Mouse (Mus musculus) spleen, adult 2 months (tissue): Measurements from ENCODE around the gene Gm6793. TPM values are rescaled to one million over a fixed set of nuclear protein-coding genes. Genes with fewer than 3 reads are reported as not detected.
A peak's percentile ranks its signal among the peaks of the same experiment; 100 is the strongest.

Experiments used
- DNase-seq, 2 experiments: peaks; one replicate each; pipeline versions ENCODE4 v3.0.0 to v3.0.0-alpha.2; 2012 to 2021; ENCODE audit warnings: low spot score in 2 of 2, low read depth in 1 of 2
- H3K27ac ChIP-seq: fragments of 200-500 bp; 2 replicates; pipeline ENCODE4 v1.5.1; 2012; ENCODE audit warnings: low read length, inconsistent platforms; ENCODE audit not compliant: insufficient read depth
- H3K27me3 ChIP-seq: fragments of 200-500 bp; 2 replicates; pipeline ENCODE4 v1.6.1; 2012; ENCODE audit warnings: mild to moderate bottlenecking, moderate library complexity, low read length, inconsistent platforms; ENCODE audit not compliant: control insufficient read depth, insufficient read depth
- H3K36me3 ChIP-seq: fragments of 200-500 bp; 2 replicates; pipeline ENCODE4 v1.6.1; 2012; ENCODE audit warnings: mild to moderate bottlenecking, low read length, inconsistent platforms; ENCODE audit not compliant: control insufficient read depth, insufficient read depth
- H3K4me1 ChIP-seq: fragments of 200-500 bp; 2 replicates; pipeline ENCODE4 v1.6.1; 2011; ENCODE audit warnings: inconsistent platforms; ENCODE audit not compliant: control insufficient read depth, insufficient read depth, insufficient read length
- H3K4me3 ChIP-seq: fragments of 200-500 bp; 2 replicates; pipeline ENCODE4 v1.5.1; 2011; ENCODE audit warnings: mild to moderate bottlenecking, inconsistent platforms; ENCODE audit not compliant: insufficient read depth, insufficient read length; ENCODE audit errors: extremely low read depth
- CTCF ChIP-seq: fragments of 200-500 bp; IDR thresholded peaks from 2 replicates; pipeline ENCODE4 v1.5.1; 2011; ENCODE audit warnings: mild to moderate bottlenecking, inconsistent platforms; ENCODE audit not compliant: insufficient read depth, insufficient read length, insufficient replicate concordance; ENCODE audit errors: extremely low read depth
- POLR2A ChIP-seq: fragments of 200-500 bp; IDR thresholded peaks from 2 replicates; pipeline ENCODE4 v1.6.1; 2011; ENCODE audit warnings: low read depth, low read length, inconsistent platforms
- WGBS: fragments of 180-500 bp; shearing (Covaris S2); methylation state at CpG from one replicate; pipeline ENCODE4 v1.1.7; 2018; 5-methylcytosine and 5-hydroxymethylcytosine counted together
- polyA plus RNA-seq: library from polyadenylated mRNA; depleted of rRNA; stranded (reverse); fragments of >200 nt; gene quantifications from 2 replicates; pipeline ENCODE4 v1.2.3, GENCODE M21; 2012; rRNA removed

Gene Gm6793
- not detected in 2 replicates for polyA plus RNA-seq

DNA sequence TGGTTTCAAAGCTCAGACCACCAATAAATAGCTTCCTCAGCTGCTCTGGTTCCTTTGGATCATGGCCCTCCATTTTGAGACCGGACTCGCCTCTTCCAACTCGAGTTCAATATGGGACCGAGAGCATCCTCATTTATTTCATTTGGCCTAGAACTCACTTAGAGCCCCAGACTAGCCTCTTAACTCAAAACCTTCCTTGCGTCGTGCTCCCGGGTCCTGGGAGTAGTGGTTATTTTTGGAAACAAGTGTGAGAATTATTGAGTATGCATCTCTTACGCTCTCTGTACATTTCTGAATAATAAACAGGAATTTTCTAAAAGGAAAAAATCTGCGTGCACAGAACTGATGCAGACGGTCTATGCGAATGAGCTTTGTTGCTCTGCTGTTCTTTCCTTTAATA is at the start of gene Gm6793:
Gene Gm6793 (minus strand): TSS at position 101 of the 400 bp plus-strand sequence.
- Histone ChIP-seq H3K27ac (no peak within 1 kb of the TSS), H3K27me3 (no peaks in the 10 kb centered on the region), H3K36me3 (peaks cover 17% of the 10 kb centered on the region), H3K4me1 (peaks cover 8% of the 10 kb centered on the region; the same call in 1 of the 2 replicates), H3K4me3 (no peak within 1 kb of the TSS; the same call in 1 of the 2 replicates)
- no peak for DNase-seq
- WGBS, result 96% methylated on average over 11 of the region's 11 CpGs
- TF ChIP-seq POLR2A (no peak), CTCF (no peak)

DNA sequence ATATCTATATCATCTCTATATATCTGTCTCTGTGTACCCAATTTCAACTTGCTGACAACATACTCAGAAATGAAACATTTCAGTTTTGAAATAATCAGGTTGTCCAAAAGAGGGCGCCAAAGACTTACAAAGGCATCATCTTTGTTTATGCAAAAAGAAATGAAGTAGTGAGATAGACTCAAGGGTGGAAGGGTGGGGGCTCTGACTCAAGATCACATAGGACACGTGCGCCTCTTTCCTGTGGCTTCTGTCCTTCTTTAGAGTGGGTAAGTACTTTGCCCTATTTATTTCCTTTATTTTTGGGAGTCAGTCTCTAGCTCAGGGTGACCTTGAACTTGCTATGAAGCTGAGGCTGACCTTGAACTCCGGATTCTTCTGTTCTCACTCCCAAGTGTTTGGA is 46.5 kb upstream of the Gm6793 start:
- no peak for DNase-seq
- TF ChIP-seq CTCF (no peak), POLR2A (no peak)
- H3K36me3 ChIP-seq, result no peaks in the 10 kb centered on the region
- H3K4me1 ChIP-seq, result no peaks in the 10 kb centered on the region
- no peaks in the 10 kb centered on the region for H3K27me3 ChIP-seq
- no peak overlapping the region for H3K27ac ChIP-seq
- WGBS, result 28% methylated on average over 4 of the region's 4 CpGs
- no peak overlapping the region for H3K4me3 ChIP-seq

DNA sequence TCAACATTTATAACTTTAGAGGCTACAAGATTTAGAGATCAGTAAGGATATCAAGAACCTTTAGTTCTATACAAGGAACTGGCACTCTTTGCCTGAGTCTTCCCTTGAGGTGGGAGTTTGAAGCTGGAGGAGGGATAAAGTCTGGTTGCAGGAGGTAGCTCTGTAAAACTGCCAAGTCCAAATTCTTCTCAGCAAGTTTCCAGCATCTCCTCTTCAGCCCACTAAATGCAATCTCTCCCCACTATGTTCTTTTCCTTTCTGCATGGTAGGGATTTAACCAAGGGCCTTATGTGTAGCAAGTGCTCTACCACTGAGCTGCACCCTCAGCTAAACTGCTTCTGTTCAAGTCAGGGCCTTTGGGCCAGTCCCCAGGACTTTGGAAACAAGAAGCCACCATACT is 39.6 kb upstream of the Gm6793 start:
- H3K4me1 ChIP-seq, result no peaks in the 10 kb centered on the region
- no peaks in the 10 kb centered on the region for H3K36me3 ChIP-seq
- DNase-seq, result no peak
- no peak for TF ChIP-seq POLR2A
- no peak for TF ChIP-seq CTCF
- H3K27ac ChIP-seq, result no peak overlapping the region
- no peak overlapping the region for H3K4me3 ChIP-seq
- H3K27me3 ChIP-seq, result no peaks in the 10 kb centered on the region

DNA sequence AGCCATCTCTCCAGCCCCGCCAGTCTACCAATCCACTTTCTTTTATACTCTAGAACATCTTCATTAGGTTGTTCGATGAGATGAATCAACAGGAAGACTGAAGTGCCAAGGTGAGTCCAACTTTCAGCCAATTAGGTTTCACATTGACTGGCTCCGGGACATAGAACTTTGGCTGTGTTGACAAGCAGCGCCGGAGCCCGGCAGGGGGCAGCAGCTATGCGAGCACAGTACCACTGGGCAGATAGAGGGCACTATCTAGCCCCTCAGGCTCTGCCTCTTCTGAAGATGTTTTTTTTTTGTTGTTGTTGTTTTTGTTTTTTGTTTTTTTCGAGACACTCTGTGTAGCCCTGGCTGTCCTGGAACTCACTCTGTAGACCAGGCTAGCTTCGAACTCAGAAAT is 36.7 kb upstream of the Gm6793 start:
- 74% methylated on average over 9 of the region's 9 CpGs for whole genome bisulfite sequencing
- Histone ChIP-seq H3K27me3 (no peaks in the 10 kb centered on the region), H3K4me3 (no peak overlapping the region), H3K27ac (no peak overlapping the region), H3K4me1 (no peaks in the 10 kb centered on the region), H3K36me3 (no peaks in the 10 kb centered on the region)
- TF ChIP-seq CTCF (no peak), POLR2A (no peak)
- no peak for DNase-seq

DNA sequence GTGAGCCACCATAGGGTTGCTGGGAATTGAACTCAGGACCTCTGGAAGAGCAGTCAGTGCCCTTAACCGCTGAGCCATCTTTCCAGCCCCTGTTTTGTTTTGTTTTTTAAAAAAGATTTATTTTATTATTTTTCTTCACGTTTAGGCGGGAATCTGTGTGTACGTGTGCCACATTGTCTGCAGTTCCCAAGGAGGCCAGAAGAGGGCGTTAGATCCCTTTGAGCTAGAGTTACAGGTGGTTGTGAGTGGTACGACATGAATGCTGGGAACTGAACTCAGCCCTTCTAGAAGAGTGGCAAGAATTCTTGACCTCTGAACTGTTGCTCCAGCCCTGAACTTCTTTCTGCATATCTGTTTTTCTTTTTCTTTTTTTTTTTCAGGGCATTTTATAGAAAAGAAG is 35.1 kb upstream of the Gm6793 start:
- Histone ChIP-seq H3K4me3 (no peak overlapping the region), H3K27me3 (no peaks in the 10 kb centered on the region), H3K4me1 (no peaks in the 10 kb centered on the region), H3K36me3 (no peaks in the 10 kb centered on the region), H3K27ac (no peak overlapping the region)
- TF ChIP-seq POLR2A, result no peak
- 77% methylated on average over 6 of the region's 6 CpGs for WGBS
- DNase-seq, result no peak

DNA sequence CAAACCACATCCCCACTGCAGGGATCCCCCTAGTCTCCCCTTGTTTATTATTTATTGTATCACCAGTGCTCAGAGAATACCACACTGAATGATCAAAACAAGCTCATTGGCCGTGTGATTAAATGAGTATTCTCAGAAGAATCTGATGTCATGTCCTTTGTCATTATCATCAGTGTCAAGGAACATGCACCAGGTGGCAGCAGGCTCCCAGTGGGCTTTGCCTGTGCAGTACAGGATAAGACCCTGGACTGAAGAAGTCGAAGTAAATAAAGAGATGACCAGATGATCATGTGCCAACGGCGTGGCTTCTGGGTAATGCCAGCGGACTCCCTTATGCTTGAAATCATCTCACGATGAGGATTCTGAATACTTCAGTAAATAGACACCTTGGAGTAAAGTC is 33.5 kb upstream of the Gm6793 start:
- TF ChIP-seq POLR2A (no peak), CTCF (no peak)
- WGBS, result 86% methylated on average over 6 of the region's 6 CpGs

DNA sequence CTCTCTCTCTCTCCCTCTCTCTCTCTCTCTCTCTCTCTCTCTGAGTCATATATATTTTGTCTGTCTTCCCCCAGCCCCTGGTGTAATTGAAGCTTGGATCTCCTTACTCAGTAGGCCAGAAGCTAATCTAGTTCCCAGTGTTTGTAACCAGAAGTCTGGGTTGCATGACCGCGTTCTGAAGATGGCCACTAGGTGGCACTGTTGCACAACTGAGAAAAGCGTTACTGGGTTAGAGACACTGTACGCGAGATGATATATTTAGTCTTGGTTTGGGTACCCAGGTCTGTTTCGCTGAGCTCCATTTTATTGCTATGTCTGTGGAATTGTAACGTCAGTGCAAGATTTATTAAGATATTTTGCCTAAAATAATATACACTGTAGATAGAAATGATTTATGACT is 31.1 kb upstream of the Gm6793 start:
- Histone ChIP-seq H3K27ac (no peak overlapping the region), H3K4me1 (no peaks in the 10 kb centered on the region), H3K27me3 (no peaks in the 10 kb centered on the region), H3K36me3 (no peaks in the 10 kb centered on the region), H3K4me3 (no peak overlapping the region)
- DNase-seq, result peak; percentile 39 to 58
- no peak for TF ChIP-seq POLR2A
- TF ChIP-seq CTCF, result peak; percentile 74; the same call in 1 of the 2 replicates
- under 1% methylated on average over 7 of the region's 7 CpGs for WGBS

More for the DNA sequence above, 33.5 kb upstream of the Gm6793 start:
- no peak overlapping the region for H3K4me3 ChIP-seq
- no peaks in the 10 kb centered on the region for H3K27me3 ChIP-seq
- no peak overlapping the region for H3K27ac ChIP-seq
- H3K4me1 ChIP-seq, result no peaks in the 10 kb centered on the region
- DNase-seq, result no peak
- no peaks in the 10 kb centered on the region for H3K36me3 ChIP-seq

DNA sequence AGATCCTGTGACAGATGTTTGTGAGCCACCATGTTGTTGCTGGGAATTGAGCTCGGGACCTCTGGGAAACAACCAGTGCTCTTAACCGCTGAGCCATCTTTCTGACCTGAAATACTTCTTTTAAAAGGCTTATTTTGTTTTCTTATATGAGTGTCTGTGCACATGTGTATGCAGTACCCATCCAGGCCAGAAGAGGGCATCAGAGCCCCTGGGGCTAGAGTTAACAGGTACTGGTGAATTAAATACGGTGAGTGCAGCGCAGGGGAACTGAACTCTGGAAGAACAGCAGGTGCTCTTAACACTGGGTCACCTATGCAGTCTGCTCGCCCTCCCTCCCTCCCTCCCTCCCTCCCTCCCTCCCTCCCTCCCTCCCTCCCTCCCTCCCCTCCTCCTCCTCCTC is 30.3 kb upstream of the Gm6793 start:
- Histone ChIP-seq H3K4me3 (no peak overlapping the region), H3K27ac (no peak overlapping the region), H3K36me3 (no peaks in the 10 kb centered on the region), H3K27me3 (no peaks in the 10 kb centered on the region), H3K4me1 (no peaks in the 10 kb centered on the region)
- DNase-seq, result no peak
- TF ChIP-seq CTCF (no peak), POLR2A (no peak)
- 81% methylated on average over 5 of the region's 5 CpGs for WGBS
